Mouse (Mus musculus) heart, embryonic 14.5 days (tissue): ENCODE results near the gene Mapk11. TPM values are rescaled to one million over a fixed set of nuclear protein-coding genes. Genes with fewer than 3 reads are reported as not detected.

ENCODE experiments used
- ATAC-seq: fragments of 200-750 bp; cut with Nextera tagmentation; 2 replicates; pipeline ENCODE4 v1.8.0; 2017; ENCODE audit warnings: low read depth, moderate TSS enrichment; ENCODE audit not compliant: insufficient number of reproducible peaks, insufficient read depth, low FRiP score
- H3K27ac ChIP-seq, 2 experiments: fragments of 200-500 bp in 1 of 2; fragments of 300-500 bp in 1 of 2; sonication (generic) in 1 of 2; replicated peaks in 1 of 2; 2 replicates each; pipeline ENCODE4 v1.5.1; 2012 to 2014; ENCODE audit warnings: low read depth in 2 of 2, low read length in 2 of 2, control low read depth in 1 of 2, mild to moderate bottlenecking in 1 of 2, mixed read lengths in 1 of 2; ENCODE audit not compliant: control insufficient read depth in 1 of 2, insufficient read depth in 1 of 2
- H3K27me3 ChIP-seq: fragments of 300-500 bp; sonication (generic); 2 replicates; pipeline ENCODE4 v1.6.1; 2014; ENCODE audit warnings: mild to moderate bottlenecking, low read length, control low read depth; ENCODE audit not compliant: control insufficient read depth, insufficient read depth
- H3K36me3 ChIP-seq: fragments of 300-500 bp; sonication (generic); 2 replicates; pipeline ENCODE4 v1.6.1; 2014; ENCODE audit warnings: mild to moderate bottlenecking, control low read depth, low read length, mixed read lengths; ENCODE audit not compliant: control insufficient read depth, insufficient read depth
- H3K4me1 ChIP-seq, 2 experiments: fragments of 200-500 bp in 1 of 2; fragments of 300-500 bp in 1 of 2; sonication (generic) in 1 of 2; 2 replicates each; pipeline ENCODE4 v1.6.1; 2012 to 2014; ENCODE audit warnings: low read length in 2 of 2, control low read depth in 1 of 2, mixed read lengths in 1 of 2; ENCODE audit not compliant: control insufficient read depth in 2 of 2, insufficient read depth in 2 of 2
- H3K4me2 ChIP-seq: fragments of 300-500 bp; sonication (generic); 2 replicates; pipeline ENCODE4 v1.6.1; 2014; ENCODE audit warnings: mild to moderate bottlenecking, low read length
- H3K4me3 ChIP-seq, 2 experiments: fragments of 200-500 bp in 1 of 2; fragments of 300-500 bp in 1 of 2; sonication (generic) in 1 of 2; 2 replicates each; pipeline ENCODE4 v1.5.1; 2012 to 2014; ENCODE audit warnings: low read length in 2 of 2, mild to moderate bottlenecking in 2 of 2, control low read depth in 1 of 2, low read depth in 1 of 2, moderate library complexity in 1 of 2; ENCODE audit not compliant: control insufficient read depth in 1 of 2, insufficient read depth in 1 of 2
- H3K9ac ChIP-seq: fragments of 300-500 bp; sonication (generic); 2 replicates; pipeline ENCODE4 v1.6.1; 2014; ENCODE audit warnings: mild to moderate bottlenecking, low read length
- H3K9me3 ChIP-seq: fragments of 300-500 bp; sonication (generic); 2 replicates; pipeline ENCODE4 v1.6.1; 2016; ENCODE audit warnings: low read length, control low read depth; ENCODE audit not compliant: control insufficient read depth
- WGBS: fragments of 180-500 bp; shearing (Covaris S2); extraction: QIAGEN DNeasy Blood & Tissue Kit; methylation state at CpG from one replicate; pipeline ENCODE4 v1.1.7; 2014; 5-methylcytosine and 5-hydroxymethylcytosine counted together
- polyA plus RNA-seq: library from polyadenylated mRNA; unstranded; fragments of >200 nt; fragmentation: Nextera tagmentation; extraction: Ambion mirVana; gene quantifications from 2 replicates; pipeline ENCODE4 v1.2.1, GENCODE M21; 2014

Mapk11 gene
- polyA plus RNA-seq, 1 experiment from 2014 or later = 3.2 TPM

DNA sequence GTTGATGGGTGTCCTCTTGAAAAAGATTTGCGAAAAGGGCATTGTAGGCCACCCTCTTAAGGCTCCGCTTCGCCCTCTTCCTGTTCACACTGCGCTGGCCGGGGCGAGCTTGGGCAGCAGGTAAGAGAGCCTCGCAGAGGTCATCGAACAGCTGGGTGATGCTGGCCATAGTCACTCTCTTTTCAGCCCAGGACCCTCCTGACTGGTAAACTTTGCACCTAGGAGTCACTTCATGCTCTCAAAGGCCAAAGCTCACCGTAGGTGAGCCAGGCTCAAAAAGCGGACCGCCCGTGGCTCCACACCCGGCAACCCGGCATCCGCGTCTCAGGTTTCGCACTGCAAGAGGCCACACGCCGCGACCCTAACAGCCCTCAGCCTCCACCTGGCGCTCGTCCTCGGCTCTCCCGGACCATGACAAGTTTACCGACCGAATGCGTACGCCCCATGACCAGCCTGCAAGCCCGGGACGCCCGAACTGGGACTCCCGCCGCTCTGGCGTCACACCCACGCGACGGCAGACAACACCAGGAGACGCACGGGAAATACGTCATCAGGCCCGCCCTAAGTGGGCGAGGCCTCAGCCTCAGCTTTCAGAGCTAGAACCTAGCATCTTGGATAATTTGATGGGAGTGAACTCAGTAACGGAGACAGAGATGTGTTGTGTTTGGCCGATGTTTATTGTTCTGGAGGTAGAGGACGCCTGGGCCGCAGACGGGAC lies 26.6 kb downstream of the Mapk11 start, which contains the start of gene Tubgcp6:
Gene Tubgcp6, minus strand, starts transcription at position 464 of the 718 bp plus-strand sequence.
- H3K36me3 ChIP-seq = peaks cover 45% of the 10 kb centered on the region
- peak within 1 kb of the TSS; percentile 96 for H3K9ac ChIP-seq
- under 1% methylated on average over 47 of the region's 47 CpGs for WGBS
- H3K4me3 ChIP-seq = peak within 1 kb of the TSS; percentile 81 to 96
- H3K9me3 ChIP-seq = no peaks in the 10 kb centered on the region
- ATAC-seq = peak; percentile 81
- H3K4me1 ChIP-seq = peaks cover 16 to 34% of the 10 kb centered on the region in 2 experiments
- H3K27ac ChIP-seq = peak within 1 kb of the TSS; percentile 66 to 74
- H3K4me2 ChIP-seq = peak within 1 kb of the TSS; percentile 97
- no peaks in the 10 kb centered on the region for H3K27me3 ChIP-seq

DNA sequence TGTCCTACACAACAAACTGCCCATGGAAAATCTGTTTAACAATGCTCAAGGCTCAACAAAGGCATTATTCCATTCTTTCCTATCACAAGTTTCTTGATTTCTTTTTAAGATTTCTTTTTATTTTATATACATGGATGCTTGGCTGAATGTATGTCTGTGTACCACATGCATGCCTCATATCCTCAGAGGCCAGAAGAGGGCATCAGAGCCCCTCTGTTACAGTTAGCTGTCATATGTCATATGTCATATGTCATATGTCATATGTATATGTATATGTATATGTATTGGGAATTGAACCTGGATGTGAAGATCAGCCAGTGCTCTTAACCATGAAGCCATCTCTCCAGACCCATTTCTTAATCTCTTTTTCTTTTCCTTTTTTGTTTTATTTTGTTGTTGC lies 31.4 kb downstream of the Mapk11 start:
- Histone ChIP-seq H3K9ac (no peak overlapping the region), H3K27ac (no peak overlapping the region), H3K36me3 (peaks cover 67% of the 10 kb centered on the region), H3K9me3 (no peaks in the 10 kb centered on the region), H3K27me3 (no peaks in the 10 kb centered on the region), H3K4me2 (no peak overlapping the region), H3K4me1 (peaks cover 7 to 22% of the 10 kb centered on the region in 2 experiments), H3K4me3 (no peak overlapping the region)
- no peak for ATAC-seq

DNA sequence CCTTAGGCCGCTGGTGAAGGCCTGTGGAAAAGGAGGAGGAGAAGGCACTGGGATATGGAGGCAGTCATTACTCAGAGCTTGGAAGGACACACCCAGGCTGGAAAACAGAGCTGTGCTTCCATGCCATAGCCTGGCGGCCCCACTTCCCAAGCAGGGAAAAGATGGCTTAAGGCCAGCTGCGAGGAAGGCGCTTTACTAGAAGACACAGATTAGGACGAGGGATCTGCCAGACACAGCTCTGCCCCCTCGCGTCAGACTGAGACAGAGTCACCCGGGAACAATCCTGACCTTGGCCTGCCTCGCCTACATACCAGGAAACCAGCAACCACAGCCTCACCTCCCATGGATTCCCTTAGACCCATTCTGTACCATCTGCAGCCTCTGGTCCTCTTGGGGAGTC lies 39.3 kb downstream of the Mapk11 start:
- Histone ChIP-seq H3K4me2 (no peak overlapping the region), H3K4me1 (no peaks in the 10 kb centered on the region), H3K27me3 (no peaks in the 10 kb centered on the region), H3K9ac (no peak overlapping the region), H3K4me3 (no peak overlapping the region), H3K9me3 (no peaks in the 10 kb centered on the region), H3K27ac (no peak overlapping the region), H3K36me3 (peaks cover 96% of the 10 kb centered on the region)
- peak; percentile 51; the same call in 1 of the 2 replicates for ATAC-seq
- WGBS = 58% methylated on average over 9 of the region's 9 CpGs

DNA sequence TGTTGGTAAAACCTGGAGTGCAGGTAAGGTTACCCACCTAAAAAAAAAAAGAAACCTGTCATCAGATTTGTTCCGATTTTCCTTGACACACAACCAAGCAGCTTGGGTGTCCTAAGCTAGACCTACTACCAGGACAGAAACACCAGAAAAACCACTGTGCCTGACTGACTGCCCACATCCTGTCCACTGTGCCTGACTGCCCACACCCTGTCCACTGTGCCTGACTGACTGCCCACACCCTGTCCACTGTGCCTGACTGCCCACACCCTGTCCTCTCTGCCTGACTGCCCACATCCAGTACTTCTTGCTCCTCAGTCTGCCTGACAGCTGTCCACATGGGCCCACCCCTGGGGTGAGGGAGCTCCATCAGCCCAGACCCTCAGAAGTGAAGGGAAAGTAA lies 42.5 kb downstream of the Mapk11 start:
- H3K27ac ChIP-seq = no peak overlapping the region
- no peaks in the 10 kb centered on the region for H3K27me3 ChIP-seq
- no peaks in the 10 kb centered on the region for H3K9me3 ChIP-seq
- H3K36me3 ChIP-seq = peaks cover 100% of the 10 kb centered on the region
- H3K4me1 ChIP-seq = no peaks in the 10 kb centered on the region
- H3K4me3 ChIP-seq = no peak overlapping the region
- WGBS = 87% methylated on average over 1 of the region's 1 CpGs
- H3K4me2 ChIP-seq = no peak overlapping the region
- H3K9ac ChIP-seq = no peak overlapping the region
- no peak for ATAC-seq

DNA sequence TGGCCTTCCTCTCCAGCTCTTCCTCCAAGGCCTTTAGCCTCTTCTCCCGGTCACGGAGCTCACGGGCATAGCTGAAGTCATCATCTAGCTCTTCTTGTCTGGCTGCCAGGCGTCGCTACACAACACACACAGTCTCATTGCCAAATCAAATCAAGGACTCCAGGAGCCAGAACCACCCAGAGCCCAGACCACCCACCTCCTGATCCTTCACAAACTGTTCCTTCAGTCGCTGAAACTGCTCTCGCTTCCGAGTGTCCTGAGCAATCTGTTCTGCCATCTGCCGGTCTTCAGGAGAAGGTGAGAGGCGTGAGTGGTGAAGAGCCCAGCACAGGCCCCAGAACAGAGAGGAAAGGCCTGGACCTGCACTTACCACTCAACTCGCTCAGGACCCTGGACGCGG lies 43.4 kb downstream of the Mapk11 start:
- WGBS = 87% methylated on average over 13 of the region's 13 CpGs
- H3K36me3 ChIP-seq = peaks cover 100% of the 10 kb centered on the region

DNA sequence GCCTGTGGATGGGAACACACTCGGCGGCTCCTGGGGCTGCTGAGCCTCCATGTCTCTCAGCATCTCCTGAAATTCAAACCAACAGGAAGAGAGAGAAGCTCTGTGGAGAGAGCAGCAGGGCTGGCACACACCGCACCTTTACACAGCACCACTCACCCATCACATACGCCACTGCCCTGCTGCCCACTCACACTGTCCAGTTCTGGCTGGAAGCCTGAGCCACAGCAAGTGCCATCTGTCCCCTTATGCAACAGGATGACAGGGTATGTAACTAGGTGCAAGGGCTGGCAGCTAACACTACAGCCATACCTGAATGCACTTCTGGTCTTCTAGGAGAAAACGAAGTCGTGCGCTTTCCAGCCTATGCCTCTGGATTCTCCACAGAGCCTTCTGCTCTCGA lies 45.0 kb downstream of the Mapk11 start:
- Histone ChIP-seq H3K27ac (no peak overlapping the region), H3K4me3 (no peak overlapping the region), H3K4me1 (no peaks in the 10 kb centered on the region), H3K36me3 (peaks cover 100% of the 10 kb centered on the region), H3K9me3 (no peaks in the 10 kb centered on the region), H3K9ac (no peak overlapping the region), H3K4me2 (no peak overlapping the region), H3K27me3 (no peaks in the 10 kb centered on the region)
- no peak for ATAC-seq
- 96% methylated on average over 8 of the region's 8 CpGs for WGBS

More for the DNA sequence above, 43.4 kb downstream of the Mapk11 start:
- ATAC-seq = no peak
- H3K4me1 ChIP-seq = no peaks in the 10 kb centered on the region
- no peak overlapping the region for H3K27ac ChIP-seq
- H3K4me2 ChIP-seq = no peak overlapping the region
- H3K9me3 ChIP-seq = no peaks in the 10 kb centered on the region
- no peaks in the 10 kb centered on the region for H3K27me3 ChIP-seq
- H3K9ac ChIP-seq = no peak overlapping the region
- no peak overlapping the region for H3K4me3 ChIP-seq

DNA sequence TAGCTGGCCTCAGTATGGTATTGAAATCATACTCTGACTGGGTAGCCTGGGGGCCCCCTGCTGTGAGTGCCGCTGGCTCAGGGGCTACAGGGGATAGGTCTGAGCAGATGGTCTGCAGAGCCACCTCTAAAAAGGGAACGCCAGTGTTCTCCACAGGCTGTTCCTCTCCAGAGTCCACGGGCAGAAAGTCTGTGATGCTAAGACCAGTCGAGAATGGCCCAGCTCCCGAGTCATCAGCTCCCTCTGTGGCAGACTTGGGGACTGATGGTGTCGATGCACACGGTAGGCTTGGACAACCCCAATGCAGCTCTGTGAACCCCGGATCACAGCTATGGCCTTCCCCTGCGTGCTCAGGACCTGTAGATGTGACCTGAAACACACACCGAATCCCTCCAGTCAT lies 45.5 kb downstream of the Mapk11 start:
- no peak overlapping the region for H3K9ac ChIP-seq
- no peak for ATAC-seq
- whole genome bisulfite sequencing = 88% methylated on average over 10 of the region's 10 CpGs
- H3K4me1 ChIP-seq = no peaks in the 10 kb centered on the region
- H3K9me3 ChIP-seq = no peaks in the 10 kb centered on the region
- H3K27me3 ChIP-seq = no peaks in the 10 kb centered on the region
- peaks cover 100% of the 10 kb centered on the region for H3K36me3 ChIP-seq
- no peak overlapping the region for H3K4me2 ChIP-seq
- no peak overlapping the region for H3K27ac ChIP-seq
- no peak overlapping the region for H3K4me3 ChIP-seq

DNA sequence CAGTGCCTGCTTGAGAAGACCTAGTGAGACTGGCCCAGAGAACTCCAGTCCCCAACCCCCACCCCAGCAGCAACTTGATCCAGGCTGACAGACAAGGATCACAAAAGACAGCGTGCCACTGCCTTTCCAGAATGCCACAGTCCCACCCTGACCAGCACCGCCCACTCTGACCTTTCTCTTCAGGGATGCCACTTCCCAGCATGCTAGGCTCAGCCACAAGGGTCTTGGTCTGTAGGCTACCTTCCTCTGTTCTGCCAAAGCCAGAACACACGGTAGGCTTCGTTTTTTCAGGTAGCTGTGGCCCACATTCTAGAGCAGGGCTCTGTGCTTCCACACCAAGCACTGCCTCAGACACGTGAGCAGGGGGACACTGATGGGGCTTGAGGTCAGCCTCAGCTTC lies 46.8 kb downstream of the Mapk11 start:
- Histone ChIP-seq H3K4me1 (no peaks in the 10 kb centered on the region), H3K9me3 (no peaks in the 10 kb centered on the region), H3K27ac (no peak overlapping the region), H3K36me3 (peaks cover 100% of the 10 kb centered on the region), H3K27me3 (no peaks in the 10 kb centered on the region), H3K4me2 (no peak overlapping the region), H3K4me3 (no peak overlapping the region), H3K9ac (no peak overlapping the region)
- 76% methylated on average over 5 of the region's 5 CpGs for WGBS
- ATAC-seq = no peak
